Mouse (Mus musculus): ENCODE data around the gene Tmem116. TPM values are rescaled to one million over a fixed set of nuclear protein-coding genes. Genes with fewer than 3 reads are reported as not detected.
A peak's percentile ranks its signal among the peaks of the same experiment; 100 is the strongest.

Tmem116 gene
- polyA plus RNA-seq, 1 experiment from 2014 or later = 1.4 TPM

DNA sequence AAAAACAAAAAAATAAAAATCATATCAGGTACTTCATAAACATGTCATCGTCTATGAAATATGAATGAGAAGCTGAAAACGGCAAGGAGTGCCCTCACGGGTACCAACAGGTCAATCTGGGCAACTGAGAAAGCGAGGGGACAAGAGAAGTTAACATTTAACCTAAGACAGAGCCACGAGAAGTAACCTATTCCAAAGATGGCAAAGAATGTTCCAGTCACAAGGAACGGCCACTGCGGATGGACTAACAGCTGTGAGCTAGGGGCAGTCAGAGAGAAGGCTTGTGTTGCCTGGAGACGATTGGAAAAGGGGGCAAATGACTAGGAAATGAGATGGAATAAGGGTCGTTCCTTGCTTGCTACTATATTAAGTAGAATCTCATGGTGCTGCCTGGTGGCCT, 1.2 kb upstream of the Tmem116 start:
- no peak overlapping the region; the same call in 1 of the 2 replicates for H3K4me2 ChIP-seq (replicated peaks)
- H3K4me3 ChIP-seq = no peak overlapping the region
- no peak overlapping the region for H3K27ac ChIP-seq
- WGBS = 83% methylated on average over 9 of the region's 9 CpGs
- H3K36me3 ChIP-seq = peaks cover 38% of the 10 kb centered on the region
- no peaks in the 10 kb centered on the region for H3K27me3 ChIP-seq
- no peak overlapping the region for H3K9ac ChIP-seq
- peaks cover 23% of the 10 kb centered on the region for H3K4me1 ChIP-seq
- no peaks in the 10 kb centered on the region for H3K9me3 ChIP-seq
- no peak for ATAC-seq (ENCODE audit: insufficient number of reproducible peaks, insufficient read depth, low FRiP score, low TSS enrichment)

DNA sequence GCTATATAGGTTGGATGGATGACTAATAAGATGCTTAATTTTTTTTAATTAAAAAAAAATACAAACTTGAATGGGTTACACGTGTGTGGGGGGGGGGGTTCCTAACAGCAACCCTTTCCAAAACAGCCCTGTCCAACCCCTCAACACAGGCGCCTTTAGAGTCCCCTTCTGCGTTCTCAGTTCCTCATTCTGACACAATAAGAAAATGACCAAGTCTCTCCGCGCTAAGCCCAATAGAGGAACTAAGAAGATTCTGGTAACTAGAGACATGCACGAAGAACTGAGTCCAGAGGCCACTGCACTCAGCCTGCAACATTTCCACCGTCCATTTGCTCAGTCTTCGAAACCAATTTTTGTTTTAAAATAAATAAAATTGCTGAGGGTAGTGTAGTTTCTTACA, 490 bp upstream of the Tmem116 start:
- H3K4me2 ChIP-seq (replicated peaks) = peak overlapping the region; percentile 85
- H3K9ac ChIP-seq = peak overlapping the region; percentile 94
- peak overlapping the region; percentile 91 for H3K4me3 ChIP-seq
- H3K9me3 ChIP-seq = no peaks in the 10 kb centered on the region
- H3K4me1 ChIP-seq = peaks cover 23% of the 10 kb centered on the region
- peak overlapping the region; percentile 94 for H3K27ac ChIP-seq
- WGBS = 30% methylated on average over 8 of the region's 8 CpGs
- no peaks in the 10 kb centered on the region for H3K27me3 ChIP-seq
- H3K36me3 ChIP-seq = peaks cover 31% of the 10 kb centered on the region
- ATAC-seq (ENCODE audit: insufficient number of reproducible peaks, insufficient read depth, low FRiP score, low TSS enrichment) = no peak

DNA sequence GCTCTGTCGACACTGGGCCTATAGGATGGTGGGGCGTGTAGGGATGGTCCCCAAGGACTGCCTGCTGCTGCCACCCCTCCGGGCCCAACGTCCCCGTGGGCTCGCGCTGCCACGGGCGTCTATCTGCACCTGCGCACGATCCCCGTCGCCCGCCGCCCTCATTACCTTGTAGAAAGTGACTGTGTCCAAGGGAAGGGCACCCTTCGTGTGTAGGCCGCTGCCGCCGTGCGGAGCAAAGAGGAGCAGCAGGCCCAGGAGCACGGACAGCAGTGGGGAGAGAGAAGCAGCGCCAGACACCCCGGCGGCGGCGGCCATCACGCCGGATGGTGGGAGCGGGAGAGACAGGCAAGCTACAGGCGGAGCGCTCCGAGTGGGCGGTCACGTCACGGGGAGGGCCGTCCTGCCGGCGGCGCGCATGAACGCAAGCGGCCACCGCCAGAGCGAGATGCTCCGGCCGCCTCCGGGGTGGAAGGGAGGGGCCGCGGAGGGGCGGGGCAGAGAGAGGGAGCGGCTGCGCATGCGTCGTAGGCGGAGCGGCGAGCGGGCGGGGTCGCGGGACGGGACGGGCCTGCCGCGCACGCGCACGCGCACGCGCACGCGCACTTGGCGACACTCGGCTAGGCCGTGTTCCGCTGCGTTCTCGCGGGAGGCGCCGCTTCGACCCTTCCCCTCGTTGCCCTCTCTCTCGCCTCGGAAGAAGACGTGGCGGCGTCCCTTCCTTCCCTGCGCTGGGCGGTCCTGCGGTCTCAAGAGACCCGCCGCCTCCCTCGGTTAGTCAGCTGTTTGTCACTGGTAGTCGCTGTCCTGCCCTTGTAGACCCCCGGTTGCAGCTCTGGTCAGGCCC, 555 bp downstream of the Tmem116 start, which contains the start of gene Erp29:
Gene Erp29, minus strand, starts transcription at position 481 of the 844 bp plus-strand sequence.
- H3K4me2 ChIP-seq (replicated peaks) = peak within 1 kb of the TSS; percentile 85
- H3K9ac ChIP-seq = peak within 1 kb of the TSS; percentile 94
- peaks cover 23% of the 10 kb centered on the region for H3K4me1 ChIP-seq
- ATAC-seq (ENCODE audit: insufficient number of reproducible peaks, insufficient read depth, low FRiP score, low TSS enrichment) = peak; percentile 86
- H3K4me3 ChIP-seq = peak within 1 kb of the TSS; percentile 91
- no peaks in the 10 kb centered on the region for H3K9me3 ChIP-seq
- H3K27me3 ChIP-seq = no peaks in the 10 kb centered on the region
- H3K27ac ChIP-seq = peak within 1 kb of the TSS; percentile 94
- WGBS = under 1% methylated on average over 89 of the region's 97 CpGs
- H3K36me3 ChIP-seq = peaks cover 20% of the 10 kb centered on the region

DNA sequence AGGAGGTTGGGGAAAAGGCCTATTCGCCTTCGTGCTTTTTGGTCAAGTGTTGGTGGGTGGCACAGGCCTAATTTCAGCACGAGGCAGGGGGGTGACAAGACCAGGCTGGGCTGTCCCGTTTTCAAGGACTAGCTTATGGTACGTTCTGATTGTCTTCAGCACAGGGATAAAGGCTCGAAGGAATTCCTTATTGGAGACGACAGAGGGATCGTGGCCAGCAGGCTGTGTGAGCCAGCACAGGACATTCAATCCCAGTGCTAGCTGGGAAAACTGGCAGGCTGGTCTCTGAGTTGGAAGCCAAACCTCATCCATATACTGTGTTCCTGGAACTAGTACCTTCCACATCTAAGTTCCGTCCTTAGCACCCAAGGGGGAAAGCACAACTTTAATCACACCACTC, 1.2 kb downstream of the Tmem116 start:
- peaks cover 23% of the 10 kb centered on the region for H3K4me1 ChIP-seq
- ATAC-seq (ENCODE audit: insufficient number of reproducible peaks, insufficient read depth, low FRiP score, low TSS enrichment) = 0 out of 2 replicates have a peak, but pooled peaks have one; percentile 3
- 11% methylated on average over 9 of the region's 9 CpGs for WGBS
- H3K36me3 ChIP-seq = peaks cover 15% of the 10 kb centered on the region
- peak overlapping the region; percentile 94 for H3K27ac ChIP-seq
- no peaks in the 10 kb centered on the region for H3K9me3 ChIP-seq
- H3K4me3 ChIP-seq = peak overlapping the region; percentile 91
- H3K4me2 ChIP-seq (replicated peaks) = peak overlapping the region; percentile 71
- no peaks in the 10 kb centered on the region for H3K27me3 ChIP-seq
- peak overlapping the region; percentile 94 for H3K9ac ChIP-seq

DNA sequence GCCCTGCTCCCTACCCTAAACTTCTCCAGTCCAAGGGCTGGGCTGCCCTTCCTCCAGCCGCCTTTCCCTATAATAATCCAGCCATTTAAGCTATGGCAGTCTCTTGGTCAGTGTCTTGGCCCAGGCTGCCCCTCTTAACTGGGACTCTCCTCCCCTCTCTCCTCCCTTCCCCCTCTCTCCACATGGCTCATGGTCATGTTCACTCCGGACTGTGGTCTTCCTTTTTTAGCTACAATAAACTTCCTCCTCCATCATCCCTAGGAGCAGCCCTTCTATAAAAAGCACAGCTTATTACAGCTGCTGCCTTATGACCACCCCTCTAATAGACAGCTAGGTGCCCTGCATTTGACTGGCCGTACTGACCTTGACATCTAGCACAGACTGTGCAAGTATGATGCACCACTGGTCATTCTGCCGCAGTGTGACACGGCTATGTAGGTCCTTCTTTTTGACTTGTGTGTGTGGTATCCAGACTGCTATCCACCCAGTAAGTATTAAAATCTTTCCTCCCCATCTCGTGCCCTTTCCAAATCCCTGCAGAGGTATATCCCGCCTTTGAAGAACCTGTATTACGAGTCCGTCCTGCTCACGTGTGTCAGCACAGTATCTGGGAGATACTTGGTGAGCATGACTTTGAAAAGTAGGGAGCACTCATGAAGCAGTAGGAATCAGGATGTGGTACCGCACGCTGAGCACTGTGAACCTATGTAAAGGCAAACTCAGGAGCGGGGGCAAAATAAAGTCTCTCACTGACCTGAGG, 2.2 kb downstream of the Tmem116 start:
- Histone ChIP-seq H3K4me2 (replicated peaks) (peak overlapping the region; percentile 71; the same call in 1 of the 2 replicates), H3K4me3 (no peak overlapping the region), H3K9ac (no peak overlapping the region; the same call in 1 of the 2 replicates), H3K27ac (no peak overlapping the region), H3K4me1 (peaks cover 23% of the 10 kb centered on the region), H3K27me3 (no peaks in the 10 kb centered on the region), H3K36me3 (0 out of 2 replicates have a peak, but pooled peaks cover 4% of the 10 kb centered on the region), H3K9me3 (no peaks in the 10 kb centered on the region)
- 88% methylated on average over 13 of the region's 13 CpGs for WGBS
- ATAC-seq (ENCODE audit: insufficient number of reproducible peaks, insufficient read depth, low FRiP score, low TSS enrichment) = no peak

DNA sequence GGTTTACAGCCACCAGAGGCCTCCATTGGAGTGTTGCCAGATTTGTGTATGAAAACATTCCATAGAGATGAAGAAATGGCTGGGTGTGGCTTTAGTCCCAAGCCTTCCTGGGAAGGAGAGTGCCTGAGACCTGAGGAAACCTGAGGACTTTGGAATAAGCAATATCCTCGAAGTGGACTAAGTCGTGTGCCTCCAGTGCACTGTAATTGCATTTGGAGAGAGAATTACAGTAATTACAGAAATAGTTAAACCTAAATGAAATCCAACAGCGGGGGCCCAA, 2.8 kb downstream of the Tmem116 start:
- H3K27ac ChIP-seq = no peak overlapping the region

DNA sequence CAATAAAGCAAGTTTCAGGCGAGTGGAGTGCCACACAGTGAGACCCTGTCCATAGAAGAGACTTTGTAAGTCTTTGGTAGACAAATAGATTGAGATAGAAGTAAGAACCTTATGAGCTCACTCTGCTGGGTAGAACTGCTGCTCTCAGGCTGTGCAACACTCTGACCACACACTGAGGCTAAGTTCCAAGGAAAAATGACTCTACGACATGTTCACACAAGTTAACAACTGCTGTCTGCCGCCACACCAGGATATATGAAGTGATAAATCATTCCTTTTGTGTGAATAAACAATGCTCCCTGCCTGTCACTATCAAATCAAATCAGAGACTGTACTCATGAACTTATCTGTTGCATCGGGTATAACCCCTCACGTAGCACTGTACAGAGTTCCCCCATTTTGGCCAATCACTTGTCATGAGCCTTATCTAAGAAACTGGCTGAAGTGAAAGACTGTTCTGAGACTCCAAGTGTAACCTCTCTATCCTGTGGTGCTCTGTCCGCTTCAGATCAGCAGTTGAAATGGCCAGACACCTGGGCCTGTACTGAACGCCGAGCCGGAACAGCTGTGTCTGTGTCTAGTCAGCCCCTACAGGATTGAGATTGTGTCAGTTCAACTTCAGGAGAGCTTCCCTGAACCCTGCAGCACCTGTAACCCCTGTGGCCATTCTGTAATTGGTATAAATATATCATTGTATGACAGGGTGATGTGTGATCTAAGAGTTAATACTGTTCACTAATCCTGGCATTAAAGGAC, 4.0 kb downstream of the Tmem116 start:
- no peaks in the 10 kb centered on the region for H3K9me3 ChIP-seq
- no peak for ATAC-seq (ENCODE audit: insufficient number of reproducible peaks, insufficient read depth, low FRiP score, low TSS enrichment)
- 78% methylated on average over 9 of the region's 9 CpGs for WGBS
- H3K4me1 ChIP-seq = peaks cover 20% of the 10 kb centered on the region
- no peak overlapping the region for H3K4me3 ChIP-seq
- no peak overlapping the region for H3K9ac ChIP-seq
- H3K4me2 ChIP-seq (replicated peaks) = no peak overlapping the region
- no peaks in the 10 kb centered on the region for H3K27me3 ChIP-seq
- no peaks in the 10 kb centered on the region for H3K36me3 ChIP-seq
- no peak overlapping the region for H3K27ac ChIP-seq

More for the DNA sequence above, 2.8 kb downstream of the Tmem116 start:
- Histone ChIP-seq H3K9ac (no peak overlapping the region), H3K4me3 (no peak overlapping the region), H3K4me1 (peaks cover 23% of the 10 kb centered on the region), H3K9me3 (no peaks in the 10 kb centered on the region), H3K27me3 (no peaks in the 10 kb centered on the region), H3K36me3 (0 out of 2 replicates have a peak, but pooled peaks cover 3% of the 10 kb centered on the region), H3K4me2 (replicated peaks) (no peak overlapping the region)
- no peak for ATAC-seq (ENCODE audit: insufficient number of reproducible peaks, insufficient read depth, low FRiP score, low TSS enrichment)
- 67% methylated on average over 3 of the region's 3 CpGs for WGBS

DNA sequence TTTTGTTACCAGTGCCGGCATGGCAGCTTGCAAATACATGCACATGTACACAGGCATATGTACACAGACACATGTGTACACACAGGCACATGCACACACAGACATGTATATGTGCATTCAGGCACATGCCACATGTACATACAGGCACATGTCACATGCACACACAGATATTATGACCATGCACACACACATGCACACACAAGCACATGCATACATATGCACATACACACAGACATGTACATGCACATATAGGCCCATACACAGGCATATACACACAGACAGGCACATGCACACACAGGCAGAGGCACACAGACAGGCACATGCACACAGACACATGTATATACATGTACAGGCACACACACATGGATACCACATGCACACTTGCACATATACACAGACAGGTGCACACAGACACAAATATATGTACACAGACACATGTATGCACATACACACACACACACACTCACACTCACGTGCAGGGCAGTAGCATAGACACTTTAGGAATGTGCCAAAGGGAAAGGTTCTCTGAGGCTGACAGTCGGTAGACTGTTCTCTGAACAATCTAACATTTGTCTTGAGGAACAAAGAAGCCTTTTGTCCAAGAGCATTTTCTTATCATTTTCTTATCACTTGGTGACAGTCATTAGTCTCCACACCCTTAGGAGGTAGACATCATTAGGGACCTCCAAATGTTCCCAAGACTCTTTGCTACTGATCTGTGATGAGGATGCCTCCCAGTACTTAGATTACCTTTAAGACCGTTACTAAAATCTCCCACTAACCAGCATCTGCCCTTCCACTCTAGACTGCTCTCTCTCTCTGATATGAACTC, 9.9 kb downstream of the Tmem116 start:
- Histone ChIP-seq H3K9ac (no peak overlapping the region), H3K4me3 (no peak overlapping the region), H3K27me3 (no peaks in the 10 kb centered on the region), H3K9me3 (no peaks in the 10 kb centered on the region), H3K27ac (no peak overlapping the region), H3K4me1 (no peaks in the 10 kb centered on the region), H3K36me3 (no peaks in the 10 kb centered on the region), H3K4me2 (replicated peaks) (no peak overlapping the region)
- ATAC-seq (ENCODE audit: insufficient number of reproducible peaks, insufficient read depth, low FRiP score, low TSS enrichment) = no peak
- WGBS = 39% methylated on average over 4 of the region's 4 CpGs

DNA sequence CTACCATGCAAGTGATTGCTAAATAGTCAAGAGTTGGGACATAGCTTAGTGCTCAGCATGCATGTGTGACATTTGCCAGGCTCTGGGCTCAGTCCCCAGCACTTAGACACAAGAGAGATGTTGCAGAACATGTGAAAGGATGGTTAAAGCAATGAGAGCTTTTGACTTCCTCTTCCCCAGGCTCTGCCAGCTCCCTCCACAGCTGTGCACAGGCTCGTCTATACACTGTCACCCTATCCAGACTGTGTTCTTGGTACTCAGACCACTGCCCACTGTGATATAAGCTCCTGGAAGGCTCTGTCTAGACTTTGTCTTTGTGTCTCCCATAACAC, 10.4 kb downstream of the Tmem116 start:
- 8% methylated on average over 1 of the region's 1 CpGs for WGBS

DNA sequence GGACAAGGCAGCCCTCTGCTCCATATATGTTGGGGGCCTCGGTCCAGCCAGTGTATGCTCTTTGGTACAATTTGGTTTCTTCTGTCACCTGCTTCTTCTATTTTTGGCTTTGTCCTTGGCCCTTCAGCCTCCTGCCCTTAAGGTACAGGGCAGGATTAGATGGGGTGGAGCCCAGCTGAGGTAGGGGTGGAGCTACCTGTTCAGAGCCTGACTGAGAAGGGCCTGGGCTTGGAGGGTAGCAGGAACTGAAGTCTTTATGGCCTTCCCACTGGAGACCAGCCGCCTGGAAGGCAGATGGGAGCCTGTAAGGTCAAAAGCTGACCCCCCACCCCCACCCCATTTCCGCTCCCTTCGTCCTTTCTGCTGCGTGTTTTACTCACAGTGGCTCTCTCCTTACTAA, 11.3 kb downstream of the Tmem116 start:
- no peaks in the 10 kb centered on the region for H3K4me1 ChIP-seq
- no peak overlapping the region for H3K4me2 ChIP-seq (replicated peaks)
- no peak overlapping the region for H3K27ac ChIP-seq
- H3K9me3 ChIP-seq = no peaks in the 10 kb centered on the region
- ATAC-seq (ENCODE audit: insufficient number of reproducible peaks, insufficient read depth, low FRiP score, low TSS enrichment) = no peak
- no peaks in the 10 kb centered on the region for H3K27me3 ChIP-seq
- H3K36me3 ChIP-seq = no peaks in the 10 kb centered on the region
- no peak overlapping the region for H3K4me3 ChIP-seq
- H3K9ac ChIP-seq = no peak overlapping the region
- 49% methylated on average over 5 of the region's 5 CpGs for WGBS

More for the DNA sequence above, 10.4 kb downstream of the Tmem116 start:
- Histone ChIP-seq H3K9ac (no peak overlapping the region), H3K9me3 (no peaks in the 10 kb centered on the region), H3K4me2 (replicated peaks) (no peak overlapping the region), H3K4me3 (no peak overlapping the region), H3K27me3 (no peaks in the 10 kb centered on the region), H3K36me3 (no peaks in the 10 kb centered on the region), H3K4me1 (no peaks in the 10 kb centered on the region), H3K27ac (no peak overlapping the region)
- no peak for ATAC-seq (ENCODE audit: insufficient number of reproducible peaks, insufficient read depth, low FRiP score, low TSS enrichment)

All from embryonic facial prominence, embryonic 12.5 days (tissue).